Mouse (Mus musculus): ENCODE measurements at regions not wholly inside any gene's neighbourhood (a gene's known extent, or its start where the extent isn't known, plus 50 kb on each side); places are given as distances from the start of the nearest gene placed in this dataset.

GRCm38 (mm10) chr12:69442321-69442720 is 70.1 kb upstream of the Gm9887 start:
- peaks cover 22% of the 10 kb centered on the region for H3K4me1 ChIP-seq (replicated peaks)
- H3K27ac ChIP-seq, result no peak overlapping the region
- H3K36me3 ChIP-seq, result no peaks in the 10 kb centered on the region
- WGBS, result 28% methylated on average over 6 of the region's 6 CpGs
- H3K9me3 ChIP-seq, result no peaks in the 10 kb centered on the region
- H3K27me3 ChIP-seq (ENCODE audit: insufficient read depth, poor library complexity, severe bottlenecking), result no peaks in the 10 kb centered on the region
- H3K4me3 ChIP-seq, result no peak overlapping the region
- no peak for DNase-seq (ENCODE audit: low spot score)

- Histone ChIP-seq H3K36me3 (no peaks in the 10 kb centered on the region), H3K9me3 (no peaks in the 10 kb centered on the region), H3K4me1 (replicated peaks) (peaks cover 20% of the 10 kb centered on the region), H3K4me3 (no peak overlapping the region), H3K27me3 (ENCODE audit: insufficient read depth, poor library complexity, severe bottlenecking) (no peaks in the 10 kb centered on the region), H3K27ac (no peak overlapping the region)
- 89% methylated on average over 4 of the region's 4 CpGs for WGBS
- DNase-seq (ENCODE audit: low spot score), result no peak
Observed at GRCm38 (mm10) chr12:69441764-69442163, 69.5 kb upstream of the Gm9887 start.

- H3K36me3 ChIP-seq, result no peaks in the 10 kb centered on the region
- peak overlapping the region; percentile 83 for H3K27ac ChIP-seq
- peaks cover 8% of the 10 kb centered on the region for H3K4me1 ChIP-seq (replicated peaks)
- 79% methylated on average over 5 of the region's 5 CpGs for WGBS
- H3K27me3 ChIP-seq (ENCODE audit: insufficient read depth, poor library complexity, severe bottlenecking), result no peaks in the 10 kb centered on the region
- no peak for DNase-seq (ENCODE audit: low spot score)
- H3K9me3 ChIP-seq, result 0 out of 2 replicates have a peak, but pooled peaks cover 3% of the 10 kb centered on the region
- H3K4me3 ChIP-seq, result no peak overlapping the region
Observed at GRCm38 (mm10) chr12:69438271-69438670, 66.0 kb upstream of the Gm9887 start.

GRCm38 (mm10) chr12:69436839-69437501 is 64.7 kb upstream of the Gm9887 start:
- DNase-seq (ENCODE audit: low spot score), result peak; percentile 59

GRCm38 (mm10) chr12:69434315-69434714 is 62.1 kb upstream of the Gm9887 start:
- Histone ChIP-seq H3K27me3 (ENCODE audit: insufficient read depth, poor library complexity, severe bottlenecking) (no peaks in the 10 kb centered on the region), H3K27ac (no peak overlapping the region), H3K36me3 (no peaks in the 10 kb centered on the region), H3K4me3 (no peak overlapping the region), H3K4me1 (replicated peaks) (peaks cover 4% of the 10 kb centered on the region; the same call in 1 of the 2 replicates), H3K9me3 (0 out of 2 replicates have a peak, but pooled peaks cover 3% of the 10 kb centered on the region)
- DNase-seq (ENCODE audit: low spot score), result no peak
- 72% methylated on average over 4 of the region's 4 CpGs for WGBS

More at GRCm38 (mm10) chr12:69436839-69437501, 64.7 kb upstream of the Gm9887 start:
- Histone ChIP-seq H3K36me3 (no peaks in the 10 kb centered on the region), H3K4me3 (no peak overlapping the region), H3K27ac (peak overlapping the region; percentile 83), H3K9me3 (0 out of 2 replicates have a peak, but pooled peaks cover 3% of the 10 kb centered on the region), H3K4me1 (replicated peaks) (peaks cover 4% of the 10 kb centered on the region; the same call in 1 of the 2 replicates), H3K27me3 (ENCODE audit: insufficient read depth, poor library complexity, severe bottlenecking) (no peaks in the 10 kb centered on the region)
- WGBS, result 29% methylated on average over 10 of the region's 10 CpGs

GRCm38 (mm10) chr12:69432086-69432485 is 59.8 kb upstream of the Gm9887 start:
- Histone ChIP-seq H3K4me3 (no peak overlapping the region), H3K36me3 (no peaks in the 10 kb centered on the region), H3K4me1 (replicated peaks) (peaks cover 7% of the 10 kb centered on the region; the same call in 1 of the 2 replicates), H3K9me3 (0 out of 2 replicates have a peak, but pooled peaks cover 3% of the 10 kb centered on the region), H3K27ac (0 out of 2 replicates have a peak overlapping the region, but pooled peaks have one; percentile 35), H3K27me3 (ENCODE audit: insufficient read depth, poor library complexity, severe bottlenecking) (no peaks in the 10 kb centered on the region)
- WGBS, result 70% methylated on average over 7 of the region's 7 CpGs
- no peak for DNase-seq (ENCODE audit: low spot score)

GRCm38 (mm10) chr12:69428108-69428507 is 55.9 kb upstream of the Gm9887 start:
- H3K4me3 ChIP-seq, result no peak overlapping the region
- 0 out of 2 replicates have a peak, but pooled peaks cover 1% of the 10 kb centered on the region for H3K9me3 ChIP-seq
- 54% methylated on average over 6 of the region's 6 CpGs for WGBS
- H3K27ac ChIP-seq, result no peak overlapping the region
- H3K27me3 ChIP-seq (ENCODE audit: insufficient read depth, poor library complexity, severe bottlenecking), result no peaks in the 10 kb centered on the region
- H3K36me3 ChIP-seq, result no peaks in the 10 kb centered on the region
- DNase-seq (ENCODE audit: low spot score), result peak; percentile 14
- H3K4me1 ChIP-seq (replicated peaks), result peaks cover 18% of the 10 kb centered on the region

GRCm38 (mm10) chr12:69425610-69426009 is 53.4 kb upstream of the Gm9887 start:
- no peak for DNase-seq (ENCODE audit: low spot score)
- Histone ChIP-seq H3K27ac (no peak overlapping the region), H3K27me3 (ENCODE audit: insufficient read depth, poor library complexity, severe bottlenecking) (no peaks in the 10 kb centered on the region), H3K9me3 (peaks cover 9% of the 10 kb centered on the region; the same call in 1 of the 2 replicates), H3K4me3 (no peak overlapping the region), H3K36me3 (no peaks in the 10 kb centered on the region), H3K4me1 (replicated peaks) (peaks cover 18% of the 10 kb centered on the region)
- 88% methylated on average over 3 of the region's 3 CpGs for whole genome bisulfite sequencing

- peaks cover 9% of the 10 kb centered on the region; the same call in 1 of the 2 replicates for H3K9me3 ChIP-seq
- 55% methylated on average over 14 of the region's 14 CpGs for WGBS
- peak overlapping the region; percentile 78 for H3K27ac ChIP-seq
- H3K36me3 ChIP-seq, result no peaks in the 10 kb centered on the region
- no peaks in the 10 kb centered on the region for H3K27me3 ChIP-seq (ENCODE audit: insufficient read depth, poor library complexity, severe bottlenecking)
- DNase-seq (ENCODE audit: low spot score), result peak; percentile 60
- H3K4me1 ChIP-seq (replicated peaks), result peaks cover 18% of the 10 kb centered on the region
- no peak overlapping the region for H3K4me3 ChIP-seq
Observed at GRCm38 (mm10) chr12:69424971-69425370, 52.7 kb upstream of the Gm9887 start.

Data from hindbrain, embryonic 10.5 days (tissue).